Mouse (Mus musculus) liver, adult 10 weeks (tissue): ENCODE results near the gene Osgepl1. TPM values are rescaled to one million over a fixed set of nuclear protein-coding genes. Genes with fewer than 3 reads are reported as not detected.

Experiments used
- polyA plus RNA-seq: library from polyadenylated mRNA; stranded (reverse); fragments of 350-450 nt; fragmentation: Illumina TruSeq; extraction: RNeasy Lipid Tissue Mini Kit (QIAGEN cat#74804); gene quantifications from one replicate; pipeline ENCODE4 v1.2.3, GENCODE M21; 2014; ENCODE audit warnings: low read depth, low replicate concordance

Osgepl1 gene
- polyA plus RNA-seq: 43.4 TPM

DNA sequence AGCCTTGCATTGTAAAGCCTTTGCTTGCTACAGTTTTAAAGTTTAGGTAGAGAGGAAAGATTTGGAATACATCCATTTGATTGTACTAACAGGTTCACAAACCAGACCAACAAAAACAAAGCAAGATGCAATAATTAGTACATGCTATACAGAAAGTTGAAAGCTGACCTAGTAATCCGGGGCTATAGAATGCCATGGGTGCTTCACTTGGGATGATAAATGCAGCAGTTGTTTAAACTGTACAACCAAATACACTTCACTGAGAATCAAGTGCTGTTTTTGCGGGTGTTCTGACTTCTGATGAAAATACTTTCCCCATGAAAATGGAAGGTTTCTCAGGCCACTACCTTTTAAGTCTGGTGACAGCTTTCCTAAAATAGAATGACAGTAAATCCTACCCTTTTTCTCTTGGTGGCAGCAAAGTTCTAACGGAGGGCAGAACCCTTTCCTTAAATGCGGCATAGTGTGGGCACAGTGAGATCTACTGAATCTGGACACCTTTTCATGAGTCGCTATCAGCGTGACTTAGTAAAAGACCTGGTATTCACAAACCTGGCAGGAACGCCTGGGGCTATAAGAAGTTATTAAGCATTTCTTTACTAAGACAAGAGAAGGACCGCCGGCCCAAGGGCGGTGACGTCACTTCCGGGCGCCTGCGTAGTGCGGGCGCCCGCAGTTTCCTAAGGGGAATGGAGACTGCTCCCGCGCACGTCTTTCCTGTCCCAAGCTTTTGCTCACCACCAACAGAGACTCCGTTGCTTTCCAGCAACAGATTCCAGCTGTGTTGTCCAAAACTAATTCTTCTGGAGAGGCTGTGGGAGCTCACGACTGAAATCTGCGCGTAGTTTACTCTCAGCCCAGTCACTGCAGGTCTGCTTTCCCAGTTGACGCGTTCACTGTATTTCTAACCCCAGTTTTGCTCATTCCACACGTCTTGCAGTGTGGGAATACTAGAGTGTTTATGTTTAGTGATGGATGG lies at the start of gene Osgepl1:
Gene Osgepl1 (plus strand): TSS at position 636 of the 979 bp plus-strand sequence.

DNA sequence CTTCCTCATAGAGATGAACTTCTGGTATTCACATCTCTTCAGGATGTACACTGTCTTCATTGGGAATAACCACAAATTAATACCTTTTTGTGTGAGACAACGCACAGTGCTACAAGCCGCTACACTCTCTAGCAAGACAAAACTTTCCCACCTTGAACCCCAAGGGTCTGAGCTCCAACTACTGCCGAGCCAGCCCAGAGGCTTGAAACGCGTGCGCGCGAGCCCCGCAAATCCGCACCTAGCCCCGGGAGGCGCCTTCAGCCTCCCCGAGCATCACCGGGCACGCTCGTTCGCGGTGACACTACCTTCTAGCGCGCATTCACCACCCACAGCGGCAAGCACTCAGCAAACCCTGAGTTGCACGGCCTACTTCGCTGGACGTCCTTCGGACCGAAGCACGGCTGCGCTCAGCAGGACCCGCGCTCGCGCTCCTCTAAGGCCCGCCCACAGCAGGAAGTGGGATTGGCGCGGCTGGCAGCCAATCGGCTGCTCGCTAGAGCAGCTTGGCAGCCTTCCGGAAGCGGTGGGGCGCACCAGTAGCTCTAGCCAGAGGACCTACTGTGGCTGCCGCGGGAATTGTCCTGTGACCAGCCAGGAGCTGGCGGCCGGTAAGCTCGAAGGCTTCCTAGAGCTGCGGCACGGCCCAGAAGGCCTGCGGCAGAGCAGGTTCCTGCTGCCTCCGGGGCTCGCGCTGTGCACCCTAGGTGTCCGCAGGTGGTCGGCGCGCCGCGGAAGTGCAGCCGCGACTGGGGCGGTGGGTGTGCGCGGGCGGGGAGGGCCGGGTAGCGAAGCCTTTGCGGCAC lies 16.6 kb upstream of the Osgepl1 start, which contains the start of the genes Pms1, Ormdl1 and Gm28778:
Gene Pms1 (minus strand): TSS at position 438 of the 803 bp plus-strand sequence.
Gene Ormdl1 (plus strand): TSS at position 515 of the 803 bp plus-strand sequence.
Gene Gm28778 (plus strand): TSS at position 531 of the 803 bp plus-strand sequence.

DNA sequence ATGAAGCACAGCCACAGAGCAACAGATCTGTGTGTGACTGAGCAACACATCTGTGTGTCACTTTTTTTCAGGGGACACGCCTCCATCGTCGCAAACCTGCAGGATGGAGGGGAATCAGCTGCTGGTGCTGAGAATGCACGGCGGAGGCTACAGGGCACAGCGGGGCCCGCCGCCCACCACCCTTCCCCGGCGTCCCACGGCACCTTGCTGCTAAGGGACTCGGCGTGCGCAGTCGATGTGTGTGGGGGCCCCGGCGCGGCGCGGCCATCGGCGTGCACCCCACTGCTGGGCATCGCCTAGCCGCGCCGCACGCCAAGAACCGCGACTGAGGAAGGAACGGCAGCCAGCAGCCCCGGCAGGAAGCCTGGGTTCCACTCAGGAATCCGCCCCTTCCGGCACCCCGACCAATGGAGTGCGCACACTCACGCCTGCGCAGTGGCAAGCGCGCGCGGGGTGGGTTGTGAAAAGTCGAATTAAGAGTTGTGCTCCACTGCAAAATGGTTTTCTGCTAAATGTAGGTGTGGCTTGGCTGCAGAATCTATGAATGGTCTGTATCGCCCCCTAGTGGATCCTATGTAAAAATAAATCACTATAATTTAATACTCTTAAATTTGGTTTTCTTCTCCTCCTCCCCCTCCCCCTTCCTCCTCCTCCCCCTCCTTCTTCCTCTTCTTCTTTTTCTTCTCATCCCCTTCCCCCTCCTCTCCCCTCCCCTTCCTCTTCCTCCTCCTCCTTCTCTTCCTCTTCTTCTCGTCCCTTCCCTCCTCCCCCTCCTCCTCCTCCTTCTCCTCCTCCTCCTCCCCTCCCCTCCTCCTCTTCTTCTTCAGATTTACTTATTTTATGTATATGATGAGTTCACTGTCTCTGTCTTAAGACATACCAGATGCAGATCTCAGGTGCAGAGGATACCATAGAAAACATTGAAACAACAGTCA lies 39.2 kb downstream of the Osgepl1 start, which contains the start of the genes Asdurf, Gm28551 and Asnsd1:
Gene Asdurf (minus strand): TSS at position 293 of the 935 bp plus-strand sequence.
Gene Gm28551 (minus strand): TSS at position 341 of the 935 bp plus-strand sequence.
Gene Asnsd1 (minus strand): TSS at position 426 of the 935 bp plus-strand sequence.

Other genes starting within 250 kb of the Osgepl1 start
- not detected for gene 1700019A02Rik, start 126.0 kb upstream of the Osgepl1 start, polyA plus RNA-seq
- 11.9 TPM for gene Pms1, start 16.6 kb upstream of the Osgepl1 start, polyA plus RNA-seq
- gene Ormdl1, start 16.5 kb upstream of the Osgepl1 start, polyA plus RNA-seq: 95.2 TPM
- gene Gm28778, start 16.5 kb upstream of the Osgepl1 start, polyA plus RNA-seq: not detected
- 70.9 TPM for gene Asdurf, start 39.0 kb downstream of the Osgepl1 start, polyA plus RNA-seq
- gene Gm28551, start 39.0 kb downstream of the Osgepl1 start, polyA plus RNA-seq: not detected
- 65.1 TPM for gene Asnsd1, start 39.1 kb downstream of the Osgepl1 start, polyA plus RNA-seq